Mouse (Mus musculus) ovary, postnatal 10 days (tissue): ENCODE measurements at regions not wholly inside any gene's neighbourhood (a gene's known extent, or its start where the extent isn't known, plus 50 kb on each side); places are given as distances from the start of the nearest gene placed in this dataset.

Source experiments
- DNase-seq: peaks from one replicate; pipeline ENCODE4 v3.0.0; 2022; ENCODE audit warnings: low spot score

GRCm38 (mm10) chr4:56051792-56052380, 519.6 kb upstream of the Klf4 start:
- no peak for DNase-seq

GRCm38 (mm10) chr4:56039327-56039726, 507.1 kb upstream of the Klf4 start:
- no peak for DNase-seq

GRCm38 (mm10) chr4:56036334-56036733, 504.1 kb upstream of the Klf4 start:
- no peak for DNase-seq

GRCm38 (mm10) chr4:56035543-56035942, 503.3 kb upstream of the Klf4 start:
- no peak for DNase-seq

- no peak for DNase-seq
Observed at GRCm38 (mm10) chr4:56028441-56028840, 496.2 kb upstream of the Klf4 start.

GRCm38 (mm10) chr4:56027258-56027657, 495.0 kb upstream of the Klf4 start:
- DNase-seq: no peak

GRCm38 (mm10) chr4:56024478-56024877, 492.2 kb upstream of the Klf4 start:
- no peak for DNase-seq

- no peak for DNase-seq
Observed at GRCm38 (mm10) chr4:56018212-56018611, 485.9 kb upstream of the Klf4 start.

- DNase-seq: no peak
Observed at GRCm38 (mm10) chr4:56015481-56015880, 483.2 kb upstream of the Klf4 start.

- no peak for DNase-seq
Observed at GRCm38 (mm10) chr4:56008287-56008686, 476.0 kb upstream of the Klf4 start.

GRCm38 (mm10) chr4:56004227-56004626, 472.0 kb upstream of the Klf4 start:
- DNase-seq: no peak

- DNase-seq: no peak
Observed at GRCm38 (mm10) chr4:56001312-56001731, 469.1 kb upstream of the Klf4 start.

- DNase-seq: no peak
Observed at GRCm38 (mm10) chr4:55984026-55984425, 451.8 kb upstream of the Klf4 start.

GRCm38 (mm10) chr4:55978539-55978938, 446.3 kb upstream of the Klf4 start:
- DNase-seq: no peak

- no peak for DNase-seq
Observed at GRCm38 (mm10) chr4:55976265-55976664, 444.0 kb upstream of the Klf4 start.

- no peak for DNase-seq
Observed at GRCm38 (mm10) chr4:55973706-55974105, 441.4 kb upstream of the Klf4 start.

- DNase-seq: no peak
Observed at GRCm38 (mm10) chr4:55972235-55972819, 440.1 kb upstream of the Klf4 start.

- no peak for DNase-seq
Observed at GRCm38 (mm10) chr4:55960063-55960462, 427.8 kb upstream of the Klf4 start.

- DNase-seq: no peak
Observed at GRCm38 (mm10) chr4:55953701-55954100, 421.4 kb upstream of the Klf4 start.

GRCm38 (mm10) chr4:55952220-55952619, 420.0 kb upstream of the Klf4 start:
- DNase-seq: no peak

GRCm38 (mm10) chr4:55941423-55941822, 409.2 kb upstream of the Klf4 start:
- no peak for DNase-seq

GRCm38 (mm10) chr4:55938383-55938782, 406.1 kb upstream of the Klf4 start:
- DNase-seq: no peak

- DNase-seq: no peak
Observed at GRCm38 (mm10) chr4:55937833-55938232, 405.6 kb upstream of the Klf4 start.

- no peak for DNase-seq
Observed at GRCm38 (mm10) chr4:55929141-55929782, 397.0 kb upstream of the Klf4 start.
